In genomic region chr1:156780234-156781005, GRCm38 (mm10) we compare ENCODE assay signal across 9 mouse cellular contexts. TPM values are rescaled to one million over a fixed set of nuclear protein-coding genes. Genes with fewer than 3 reads are reported as not detected.
DNase-seq lines count a peak whose midpoint lies in the region; ATAC-seq and TF ChIP-seq lines count a peak whose summit lies in the region.
"Had no signal": no experiment of that assay in that cellular context is flagged by ENCODE, and none has a peak within 500 bp of the region (broad histone marks: within the 10 kb centered on the region; RNA-seq: fewer than 3 reads in every experiment).

No protein-coding gene starts in this region.

- H3K27ac ChIP-seq in lung, embryonic 16.5 days (ENCODE audit: low read length), result peak overlapping the region; percentile 30; the same call in 1 of the 2 replicates
- H3K27ac ChIP-seq in gastrocnemius, adult 2 months, result peak overlapping the region; percentile 86
- peak overlapping the region; percentile 63; the same call in 1 of the 2 replicates for H3K27ac ChIP-seq in hindbrain, embryonic 15.5 days (replicated peaks)

- no peak overlapping the region for H3K4me2 ChIP-seq in lung, embryonic 16.5 days (ENCODE audit: low read depth, low read length)
- no peak overlapping the region for H3K4me2 ChIP-seq in hindbrain, embryonic 15.5 days

- H3K4me3 ChIP-seq in lung, embryonic 16.5 days (ENCODE audit: low read length), result no peak overlapping the region
- H3K4me3 ChIP-seq in gastrocnemius, adult 2 months, result peak overlapping the region; percentile 41
- H3K4me3 ChIP-seq in hindbrain, embryonic 15.5 days, result no peak overlapping the region

- H3K27me3 ChIP-seq in lung, embryonic 16.5 days (ENCODE audit: control insufficient read depth, insufficient read depth, low read depth, low read length), result no peaks in the 10 kb centered on the region
- no peaks in the 10 kb centered on the region for H3K27me3 ChIP-seq in hindbrain, embryonic 15.5 days

- DNase-seq in lung, adult 18-20 months, result no peak
- DNase-seq in gastrocnemius, adult 2 months, result peak; percentile 69
- peak; percentile 86 for DNase-seq in skeletal muscle tissue, adult 2 months (ENCODE audit: low read depth, low spot score)
- no peak for DNase-seq in spleen, postnatal 14 days (ENCODE audit: low spot score in 2 of 2)

- intact Hi-C loops in gastrocnemius, adult 2 months (cut with DNase I), result loop anchor here (5.0 kb wide), 1 partner anchor 57 kb away; the partner anchor contains the start of gene Angptl1

- peaks cover 11% of the 10 kb centered on the region for H3K4me1 ChIP-seq in lung, embryonic 16.5 days (replicated peaks; ENCODE audit: control insufficient read depth, insufficient read depth, low read length)
- H3K4me1 ChIP-seq in hindbrain, embryonic 15.5 days (replicated peaks), result peaks cover 35% of the 10 kb centered on the region

- peak; percentile 22; the same call in 1 of the 2 replicates for ATAC-seq in lung, embryonic 16.5 days (ENCODE audit: low read depth)
- no peak for ATAC-seq in hindbrain, embryonic 15.5 days (ENCODE audit: low FRiP score, low read depth)
- ATAC-seq in megakaryocyte, adult 5-6 weeks (ENCODE audit: poor library complexity, severe bottlenecking), result no peak
- no peak for ATAC-seq in cerebellum, adult (ENCODE audit: insufficient number of reproducible peaks, low FRiP score, low TSS enrichment)

- TF ChIP-seq CTCF in gastrocnemius, adult 2 months (IDR thresholded peaks at IDR 0.05), result no peak

- 52% methylated on average over 16 of the region's 16 CpGs for WGBS in lung, embryonic 16.5 days
- WGBS in hindbrain, embryonic 15.5 days, result 48% methylated on average over 16 of the region's 16 CpGs

- H3K9ac ChIP-seq in lung, embryonic 16.5 days (ENCODE audit: low read length), result no peak overlapping the region
- H3K9ac ChIP-seq in hindbrain, embryonic 15.5 days, result no peak overlapping the region

- no peaks in the 10 kb centered on the region for H3K36me3 ChIP-seq in lung, embryonic 16.5 days (ENCODE audit: control insufficient read depth, insufficient read depth, low read length)
- no peaks in the 10 kb centered on the region for H3K36me3 ChIP-seq in hindbrain, embryonic 15.5 days
- H3K36me3 ChIP-seq: G1E had no signal

- H3K9me3 ChIP-seq in lung, embryonic 16.5 days (ENCODE audit: control insufficient read depth, low read length), result no peaks in the 10 kb centered on the region
- no peaks in the 10 kb centered on the region for H3K9me3 ChIP-seq in hindbrain, embryonic 15.5 days
- H3K9me3 ChIP-seq: G1E had no signal

RNA-seq across cellular contexts. Expression of gene Angptl1, which starts 57.9 kb away (rescaled TPM):
- 3.5 and 4.1 TPM in 2 replicates for polyA plus RNA-seq in lung, embryonic 16.5 days (2015; fragmentation: Nextera tagmentation; extraction: Ambion mirVana)
- 10 to 100 TPM in 1 of 2 experiments, 1 to 10 TPM in 1; 8.1 to 14.2 TPM for total RNA-seq in gastrocnemius, adult 2 months (2021)
- 1.8 and 2.2 TPM in 2 replicates for polyA plus RNA-seq in hindbrain, embryonic 15.5 days (2015; fragmentation: Nextera tagmentation; extraction: Ambion mirVana)
- not detected in 2 replicates for total RNA-seq in megakaryocyte, adult 5-6 weeks (2015)
- 0.15 and 0.61 TPM in 2 replicates for total RNA-seq in megakaryocyte, adult 5-6 weeks (2017)
- polyA plus RNA-seq: G1E had no signal

Comparison
In these comparisons a context has a peak if more than half of its experiments do, and no peak if none do; other contexts are left out.
1. H3K27ac ChIP-seq: peak in every context shown above with its lines; median percentile 86 in gastrocnemius, adult 2 months; 63 in hindbrain, embryonic 15.5 days; 30 in lung, embryonic 16.5 days.
2. DNase-seq: peak in gastrocnemius, adult 2 months (single experiment) and skeletal muscle tissue, adult 2 months (single experiment); none in lung, adult 18-20 months (0 of 2) and spleen, postnatal 14 days (0 of 2).
3. RNA of gene Angptl1, which starts 57.9 kb away (total RNA-seq): 8.1 to 14.2 TPM in gastrocnemius, adult 2 months; 0.15 to 0.61 TPM in megakaryocyte, adult 5-6 weeks; every median in the first group is over 4 times any median in the second.